Mouse (Mus musculus) embryonic facial prominence, embryonic 11.5 days (tissue): ENCODE data around the gene Fiz1. TPM values are rescaled to one million over a fixed set of nuclear protein-coding genes. Genes with fewer than 3 reads are reported as not detected.

Source experiments
- ATAC-seq: fragments of 200-750 bp; cut with Nextera tagmentation; replicated peaks from 2 replicates; pipeline ENCODE4 v1.8.0; 2017; ENCODE audit warnings: low read depth; ENCODE audit not compliant: insufficient number of reproducible peaks, low FRiP score, low TSS enrichment
- DNase-seq: peaks from one replicate; pipeline ENCODE4 v3.0.0-alpha.2; 2015; ENCODE audit warnings: low spot score
- H3K27ac ChIP-seq: fragments of 300-500 bp; sonication (generic); replicated peaks from 2 replicates; pipeline ENCODE4 v1.5.1; 2014; ENCODE audit warnings: mild to moderate bottlenecking, low read depth, low read length, control low read depth
- H3K27me3 ChIP-seq: fragments of 300-500 bp; sonication (generic); 2 replicates; pipeline ENCODE4 v1.6.1; 2014; ENCODE audit warnings: mild to moderate bottlenecking, low read length, moderate library complexity, mixed read lengths; ENCODE audit not compliant: control insufficient read depth, insufficient read depth
- H3K36me3 ChIP-seq: fragments of 300-500 bp; sonication (generic); replicated peaks from 2 replicates; pipeline ENCODE4 v1.6.1; 2014; ENCODE audit warnings: low read depth, mild to moderate bottlenecking, low read length, moderate library complexity, mixed read lengths; ENCODE audit not compliant: control insufficient read depth, insufficient read depth
- H3K4me1 ChIP-seq: fragments of 300-500 bp; sonication (generic); 2 replicates; pipeline ENCODE4 v1.6.1; 2014; ENCODE audit warnings: low read length, mixed read lengths; ENCODE audit not compliant: control insufficient read depth, insufficient read depth
- H3K4me2 ChIP-seq: fragments of 300-500 bp; sonication (generic); 2 replicates; pipeline ENCODE4 v1.6.1; 2014; ENCODE audit warnings: low read depth, mild to moderate bottlenecking, control low read depth, low read length, moderate library complexity
- H3K4me3 ChIP-seq: fragments of 300-500 bp; sonication (generic); 2 replicates; pipeline ENCODE4 v1.5.1; 2014; ENCODE audit warnings: low read depth, low read length, control low read depth
- H3K9ac ChIP-seq: fragments of 300-500 bp; sonication (generic); replicated peaks from 2 replicates; pipeline ENCODE4 v1.6.1; 2014; ENCODE audit warnings: mild to moderate bottlenecking, control low read depth, low read length
- H3K9me3 ChIP-seq: fragments of 300-500 bp; sonication (generic); replicated peaks from 2 replicates; pipeline ENCODE4 v1.6.1; 2016; ENCODE audit warnings: mild to moderate bottlenecking, low read length, inconsistent platforms, mixed read lengths; ENCODE audit not compliant: control insufficient read depth
- WGBS: fragments of 180-500 bp; shearing (Covaris S2); extraction: QIAGEN DNeasy Blood & Tissue Kit; methylation state at CpG from one replicate; pipeline ENCODE4 v1.1.7; 2014; 5-methylcytosine and 5-hydroxymethylcytosine counted together
- polyA plus RNA-seq: library from polyadenylated mRNA; unstranded; fragments of >200 nt; fragmentation: Nextera tagmentation; extraction: Ambion mirVana; gene quantifications from 2 replicates; pipeline ENCODE4 v1.2.1, GENCODE M21; 2014

The Fiz1 gene
- polyA plus RNA-seq, 1 experiment from 2014 or later: 43.0 TPM

GRCm38 (mm10) chr7:4971068-4971467 is 43.4 kb downstream of the Fiz1 start, which contains the start of gene Sbk3:
Sbk3 (minus strand) TSS chr7:4971168.
- Histone ChIP-seq H3K9ac (no peak within 1 kb of the TSS), H3K36me3 (no peaks in the 10 kb centered on the region), H3K27ac (no peak within 1 kb of the TSS), H3K27me3 (no peaks in the 10 kb centered on the region), H3K4me3 (no peak within 1 kb of the TSS), H3K9me3 (no peaks in the 10 kb centered on the region), H3K4me2 (no peak within 1 kb of the TSS), H3K4me1 (no peaks in the 10 kb centered on the region)
- DNase-seq (no peak), ATAC-seq (no peak)
- 49% methylated on average over 6 of the region's 6 CpGs for WGBS

- Histone ChIP-seq H3K36me3 (no peaks in the 10 kb centered on the region), H3K4me1 (no peaks in the 10 kb centered on the region), H3K27me3 (no peaks in the 10 kb centered on the region), H3K9ac (no peak overlapping the region), H3K4me3 (no peak overlapping the region), H3K27ac (no peak overlapping the region), H3K9me3 (no peaks in the 10 kb centered on the region), H3K4me2 (no peak overlapping the region)
- ATAC-seq: no peak
- DNase-seq: no peak
- WGBS: 80% methylated on average over 5 of the region's 5 CpGs
These were observed 49.5 kb downstream of the Fiz1 start for GRCm38 (mm10) chr7:4964988-4965387.

DNA sequence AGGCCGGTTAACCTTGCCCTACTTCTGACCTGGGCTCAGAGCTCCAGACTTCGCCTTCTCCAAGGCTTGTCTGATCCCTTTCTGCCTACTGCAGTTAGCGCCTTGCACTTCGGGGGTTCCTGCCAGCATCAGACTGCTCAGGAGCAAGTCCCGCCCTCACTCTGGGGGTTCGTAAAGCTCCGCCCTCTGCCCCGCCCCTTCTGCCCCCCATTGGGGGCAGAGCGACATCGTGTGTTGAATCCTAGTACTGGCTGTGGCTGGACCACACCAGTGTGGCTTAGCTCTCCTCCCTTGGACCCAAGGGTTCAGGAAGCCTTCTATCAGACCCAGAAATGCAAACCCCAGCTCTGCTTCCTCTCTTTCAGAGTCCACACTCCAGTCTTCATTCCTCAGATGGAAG is 50.2 kb downstream of the Fiz1 start, which contains the start of gene Sbk2:
Sbk2 (minus strand) TSS at position 135 of the 400 bp plus-strand sequence.
- no peak within 1 kb of the TSS for H3K4me2 ChIP-seq
- H3K4me3 ChIP-seq: no peak within 1 kb of the TSS
- WGBS: 8% methylated on average over 10 of the region's 10 CpGs

GRCm38 (mm10) chr7:4963527-4963926 is 51.0 kb downstream of the Fiz1 start:
- Histone ChIP-seq H3K27ac (no peak overlapping the region), H3K36me3 (no peaks in the 10 kb centered on the region), H3K4me3 (no peak overlapping the region), H3K9ac (no peak overlapping the region), H3K4me1 (no peaks in the 10 kb centered on the region), H3K27me3 (no peaks in the 10 kb centered on the region), H3K9me3 (no peaks in the 10 kb centered on the region), H3K4me2 (no peak overlapping the region)
- ATAC-seq: no peak
- DNase-seq: no peak
- WGBS: 59% methylated on average over 5 of the region's 5 CpGs

More for the DNA sequence above, 50.2 kb downstream of the Fiz1 start, which contains the start of gene Sbk2:
- Histone ChIP-seq H3K9ac (no peak within 1 kb of the TSS), H3K36me3 (no peaks in the 10 kb centered on the region), H3K27me3 (no peaks in the 10 kb centered on the region), H3K4me1 (no peaks in the 10 kb centered on the region), H3K9me3 (no peaks in the 10 kb centered on the region), H3K27ac (no peak within 1 kb of the TSS)
- ATAC-seq (peak; percentile 74; the same call in 1 of the 2 replicates), DNase-seq (peak; percentile 75)

DNA sequence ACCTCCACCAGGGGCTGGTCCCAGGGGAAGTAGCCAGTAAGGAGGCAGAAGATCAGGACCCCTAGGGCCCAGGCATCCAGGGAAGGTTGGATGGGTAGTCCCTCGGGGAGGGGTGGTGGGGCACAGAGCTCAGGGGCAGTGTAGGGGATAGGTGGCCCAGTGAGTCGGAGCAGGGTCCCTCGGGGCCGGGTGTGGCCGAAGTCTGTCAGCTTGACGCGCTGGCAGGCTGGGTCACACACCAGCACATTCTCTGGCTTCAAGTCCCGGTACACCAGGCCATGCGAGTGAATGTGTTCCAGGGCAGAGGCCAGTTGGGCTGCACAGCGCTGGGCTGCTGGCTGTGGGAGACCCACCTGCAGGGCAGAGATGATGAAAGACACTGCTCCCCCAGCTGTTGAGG is 57.1 kb downstream of the Fiz1 start:
- Histone ChIP-seq H3K9ac (no peak overlapping the region), H3K36me3 (no peaks in the 10 kb centered on the region), H3K27me3 (no peaks in the 10 kb centered on the region), H3K27ac (no peak overlapping the region), H3K4me1 (no peaks in the 10 kb centered on the region), H3K9me3 (no peaks in the 10 kb centered on the region), H3K4me2 (no peak overlapping the region), H3K4me3 (no peak overlapping the region)
- DNase-seq (no peak), ATAC-seq (0 out of 2 replicates have a peak, but pooled peaks have one; percentile 35)
- whole genome bisulfite sequencing: 85% methylated on average over 10 of the region's 10 CpGs

Other genes with a start within 250 kb of the Fiz1 start
- gene Fam71e2, start 243.4 kb downstream of the Fiz1 start, polyA plus RNA-seq: not detected in 2 replicates
- 0.21 TPM in 1 of 2 replicates, not detected in the other for gene Il11, start 231.8 kb downstream of the Fiz1 start, polyA plus RNA-seq
- not detected in 2 replicates for gene Tmem190, start 231.8 kb downstream of the Fiz1 start, polyA plus RNA-seq
- gene Tmem238, start 225.0 kb downstream of the Fiz1 start, polyA plus RNA-seq: 1.3 and 1.4 TPM in 2 replicates
- 149 and 169 TPM in 2 replicates for gene Rpl28, start 221.8 kb downstream of the Fiz1 start, polyA plus RNA-seq
- gene Ube2s, start 202.1 kb downstream of the Fiz1 start, polyA plus RNA-seq: 453 and 487 TPM in 2 replicates
- 0.72 TPM in 2 replicates for gene Shisa7, start 170.0 kb downstream of the Fiz1 start, polyA plus RNA-seq
- gene Isoc2b, start 144.4 kb downstream of the Fiz1 start, polyA plus RNA-seq: 2.4 and 2.9 TPM in 2 replicates
- gene Isoc2a, start 137.5 kb downstream of the Fiz1 start, polyA plus RNA-seq: 0.70 and 0.72 TPM in 2 replicates
- 0.27 TPM in 1 of 2 replicates, not detected in the other for gene Gm36210, start 108.2 kb downstream of the Fiz1 start, polyA plus RNA-seq
- 2.5 and 3.6 TPM in 2 replicates for gene Zfp628, start 99.5 kb downstream of the Fiz1 start, polyA plus RNA-seq
- gene Nat14, start 92.7 kb downstream of the Fiz1 start, polyA plus RNA-seq: 2.7 and 2.8 TPM in 2 replicates
- gene Ssc5d, start 88.9 kb downstream of the Fiz1 start, polyA plus RNA-seq: 0.97 and 1.2 TPM in 2 replicates
- gene Sbk2, start 50.3 kb downstream of the Fiz1 start, polyA plus RNA-seq: 0.21 TPM in 1 of 2 replicates, not detected in the other
- 0.06 TPM in 1 of 2 replicates, not detected in the other for gene Sbk3, start 43.5 kb downstream of the Fiz1 start, polyA plus RNA-seq
- 25.3 and 28.4 TPM in 2 replicates for gene Zfp579, start 18.5 kb downstream of the Fiz1 start, polyA plus RNA-seq
- gene Zfp524, start 282 bp downstream of the Fiz1 start, polyA plus RNA-seq: 7.5 and 9.4 TPM in 2 replicates
- gene Gm44973, start 799 bp upstream of the Fiz1 start, polyA plus RNA-seq: 0.59 TPM in 1 of 2 replicates, not detected in the other
- gene Zfp865, start 5.7 kb upstream of the Fiz1 start, polyA plus RNA-seq: 4.5 and 5.9 TPM in 2 replicates
- gene Ccdc106, start 5.9 kb upstream of the Fiz1 start, polyA plus RNA-seq: 14.9 and 15.1 TPM in 2 replicates
- gene 4632433K11Rik, start 19.4 kb upstream of the Fiz1 start, polyA plus RNA-seq: not detected in 2 replicates
- gene Zfp784, start 23.7 kb upstream of the Fiz1 start, polyA plus RNA-seq: 2.7 and 3.3 TPM in 2 replicates
- gene Zfp580, start 36.8 kb upstream of the Fiz1 start, polyA plus RNA-seq: 25.0 and 32.3 TPM in 2 replicates
- gene U2af2, start 47.4 kb upstream of the Fiz1 start, polyA plus RNA-seq: 156 and 164 TPM in 2 replicates
- gene Epn1, start 65.5 kb upstream of the Fiz1 start, polyA plus RNA-seq: 46.3 and 51.3 TPM in 2 replicates
- not detected in 2 replicates for gene Rfpl4, start 102.3 kb upstream of the Fiz1 start, polyA plus RNA-seq
- gene Rasl2-9, start 111.3 kb upstream of the Fiz1 start, polyA plus RNA-seq: 0.28 and 0.35 TPM in 2 replicates
- gene Vmn1r55, start 135.0 kb upstream of the Fiz1 start, polyA plus RNA-seq: 0.01 TPM in 1 of 2 replicates, not detected in the other
- not detected in 2 replicates for gene Vmn1r56, start 182.1 kb upstream of the Fiz1 start, polyA plus RNA-seq
- not detected in 2 replicates for gene Vmn1r57, start 203.8 kb upstream of the Fiz1 start, polyA plus RNA-seq